Mouse (Mus musculus) gastrocnemius, postnatal 14 days (tissue): ENCODE measurements around the gene Ankrd33b. TPM values are rescaled to one million over a fixed set of nuclear protein-coding genes. Genes with fewer than 3 reads are reported as not detected.

ENCODE experiments used
- DNase-seq: peaks from one replicate; pipeline ENCODE4 v3.0.0; 2021; ENCODE audit warnings: mixed read lengths
- intact Hi-C: fragments of 180-260 bp; cut with DNase I; formaldehyde crosslinking; loops from one replicate; pipeline ENCODE4 v1.15.1; 2025; ENCODE audit warnings: low total_unique reads
- total RNA-seq, 2 experiments: library from RNA; stranded (reverse); gene quantifications; 2 replicates each; pipeline ENCODE4 v1.2.3; 2021

Gene Ankrd33b
- total RNA-seq, 2 experiments from 2014 or later: 5.3 to 6.3 TPM

DNA sequence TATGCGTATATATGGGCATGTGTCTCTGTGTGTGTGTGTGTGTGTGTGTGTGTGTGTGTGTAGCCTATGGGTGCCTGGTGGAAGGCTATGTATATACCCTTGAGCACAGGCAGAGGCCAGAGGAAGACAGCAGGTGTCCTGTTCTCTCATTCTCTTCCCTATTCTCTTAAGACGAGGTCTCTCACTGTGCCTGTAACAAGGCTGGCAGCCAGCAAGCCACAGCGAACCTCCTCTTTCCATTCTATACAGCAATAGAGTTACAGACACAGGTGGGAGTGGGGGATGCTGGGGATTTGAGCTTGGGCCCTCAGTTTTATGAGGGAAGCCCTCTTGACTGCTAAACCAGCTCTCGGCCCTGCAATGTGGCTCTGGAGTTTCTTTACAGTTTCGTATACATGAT lies 87.5 kb downstream of the Ankrd33b start:
- no peak for DNase-seq
- intact Hi-C loops: no loop called here

DNA sequence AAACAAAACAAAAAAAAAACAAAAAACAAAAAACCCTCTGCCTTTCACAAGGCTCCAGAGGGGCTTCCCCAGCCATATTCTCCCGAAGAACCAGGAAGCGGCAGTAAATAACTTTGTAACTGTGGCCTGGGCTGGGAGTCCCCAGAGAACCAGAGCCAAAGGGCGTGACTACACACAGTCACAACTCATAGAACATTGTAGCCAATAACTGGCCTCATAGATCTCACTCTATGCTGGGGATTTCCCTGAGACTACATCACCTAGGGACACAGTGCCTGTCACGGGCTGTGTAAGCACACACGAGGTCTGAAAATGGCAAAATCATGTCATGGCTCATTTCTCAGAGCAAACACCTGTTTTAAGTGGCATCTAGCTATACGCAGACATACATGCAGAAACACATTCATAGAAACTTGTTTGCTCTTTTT lies 87.9 kb downstream of the Ankrd33b start:
- intact Hi-C loops: no loop called here
- DNase-seq: no peak

DNA sequence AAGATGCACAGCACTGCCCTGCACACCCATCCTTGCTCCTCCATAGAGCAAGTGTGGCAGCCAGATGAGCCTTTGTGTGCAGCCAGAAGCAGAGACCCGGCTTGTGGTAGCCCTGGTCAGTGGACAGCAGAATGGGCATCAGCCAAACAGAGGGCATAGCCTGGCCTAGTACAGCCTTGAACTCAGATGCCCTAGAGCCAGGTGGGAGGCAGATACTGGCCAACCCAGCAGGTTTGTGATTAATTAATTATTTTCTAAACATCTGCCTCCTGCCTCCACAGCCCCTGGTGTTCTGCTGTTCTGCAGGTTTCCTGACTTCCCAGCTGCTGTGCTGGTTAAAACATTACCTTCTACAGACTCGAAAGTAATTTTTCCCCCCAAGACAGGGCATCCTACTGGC lies 88.4 kb downstream of the Ankrd33b start:
- intact Hi-C loops: no loop called here
- DNase-seq: no peak

DNA sequence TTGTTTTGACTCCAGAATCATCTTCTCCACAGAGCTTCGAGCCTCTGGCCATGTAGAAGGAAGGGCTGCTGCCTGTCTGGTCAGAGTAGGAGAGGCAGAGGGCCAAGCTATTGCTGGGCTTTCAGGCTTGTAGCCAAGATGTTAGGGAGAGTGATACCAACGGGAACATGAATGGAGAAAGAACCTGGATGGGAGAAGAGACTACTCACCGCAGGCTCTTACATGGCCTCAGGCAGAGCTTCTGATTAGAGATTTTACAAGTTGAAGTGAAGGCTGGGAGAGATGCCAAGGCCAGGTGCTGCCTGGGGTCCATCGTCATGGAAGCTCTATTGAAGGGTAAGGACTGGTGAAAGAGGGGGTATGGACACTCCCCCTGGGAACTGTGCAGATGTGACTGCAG lies 89.4 kb downstream of the Ankrd33b start:
- no peak for DNase-seq
- intact Hi-C loops: no loop called here

DNA sequence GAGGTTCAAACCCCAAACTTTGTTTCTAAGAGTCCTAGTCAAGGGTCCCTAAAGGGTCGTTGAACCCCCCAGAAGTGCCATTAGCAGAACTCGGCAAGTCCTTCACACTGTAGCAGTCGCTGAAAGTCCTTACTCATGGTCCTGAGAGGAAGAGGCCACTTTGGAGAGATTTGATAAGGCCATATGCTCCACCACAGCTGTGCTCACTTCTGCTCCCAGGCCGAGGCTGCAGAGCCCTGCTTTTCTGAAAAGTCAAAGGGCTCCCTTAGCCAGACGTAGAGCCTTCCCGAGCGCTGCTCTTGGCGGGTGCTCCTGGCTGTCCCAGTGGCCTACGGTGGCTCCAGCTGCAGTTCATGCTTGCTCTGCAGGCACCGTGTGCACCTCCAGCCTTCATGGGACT lies 94.0 kb downstream of the Ankrd33b start:
- intact Hi-C loops: no loop called here
- DNase-seq: no peak

DNA sequence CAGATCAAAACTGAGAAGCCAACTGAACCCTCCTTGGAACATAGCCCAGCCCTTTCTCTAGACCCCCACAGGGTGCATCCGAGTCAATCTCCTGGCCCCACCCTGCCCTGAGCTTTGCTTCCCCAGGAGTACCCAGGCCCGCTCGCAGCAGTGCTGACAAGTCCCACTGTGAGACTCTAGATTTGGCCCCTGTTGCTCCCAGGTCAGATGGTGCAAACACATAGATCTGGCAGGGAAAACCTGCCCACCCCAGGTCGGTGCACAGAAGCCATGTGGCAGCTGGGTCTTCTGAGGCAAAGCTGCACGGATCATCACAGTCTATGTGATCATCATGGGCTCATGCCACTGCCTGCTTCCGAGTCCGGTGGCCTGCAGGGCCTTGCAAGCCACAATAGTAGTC lies 94.8 kb downstream of the Ankrd33b start:
- no peak for DNase-seq
- intact Hi-C loops: no loop called here

DNA sequence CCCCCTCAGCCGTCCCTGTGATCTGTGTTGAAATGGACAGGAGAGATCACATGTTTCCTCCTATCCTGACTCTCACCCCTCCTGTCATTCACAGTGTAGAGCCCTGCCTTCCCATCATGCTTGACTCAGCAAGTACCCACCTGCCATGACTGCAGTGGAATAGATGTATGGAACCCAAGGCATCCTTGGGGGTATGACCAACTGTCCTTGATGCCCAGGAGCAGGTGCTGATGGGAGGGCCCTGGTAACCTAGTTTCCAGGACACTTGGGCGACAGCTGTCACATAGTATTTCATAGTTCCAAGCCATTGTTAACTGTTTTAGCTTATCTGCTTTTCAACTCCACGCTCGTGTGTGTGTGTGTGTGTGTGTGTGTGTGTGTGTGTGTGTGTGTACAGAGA lies 98.0 kb downstream of the Ankrd33b start:
- no peak for DNase-seq
- intact Hi-C loops: no loop called here

DNA sequence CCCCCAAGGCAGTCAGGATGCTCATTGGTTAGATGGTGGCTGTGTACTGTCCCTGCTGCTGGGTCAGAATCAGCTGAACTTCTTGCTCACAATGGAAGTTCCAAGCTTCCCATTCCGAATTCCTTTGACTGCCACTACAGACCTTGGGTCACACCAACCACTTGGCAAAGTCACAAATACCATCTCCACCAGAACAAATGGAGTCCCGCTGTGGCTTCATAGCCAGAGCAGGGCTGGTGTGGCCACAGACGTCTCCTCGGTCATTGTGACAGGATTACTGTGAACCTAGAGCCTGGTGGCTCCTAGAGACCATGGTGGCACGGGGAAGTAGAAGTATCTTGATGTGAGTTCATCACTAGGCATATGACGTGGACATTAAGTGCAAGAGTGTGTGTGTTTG lies 99.4 kb downstream of the Ankrd33b start:
- intact Hi-C loops: no loop called here
- no peak for DNase-seq

DNA sequence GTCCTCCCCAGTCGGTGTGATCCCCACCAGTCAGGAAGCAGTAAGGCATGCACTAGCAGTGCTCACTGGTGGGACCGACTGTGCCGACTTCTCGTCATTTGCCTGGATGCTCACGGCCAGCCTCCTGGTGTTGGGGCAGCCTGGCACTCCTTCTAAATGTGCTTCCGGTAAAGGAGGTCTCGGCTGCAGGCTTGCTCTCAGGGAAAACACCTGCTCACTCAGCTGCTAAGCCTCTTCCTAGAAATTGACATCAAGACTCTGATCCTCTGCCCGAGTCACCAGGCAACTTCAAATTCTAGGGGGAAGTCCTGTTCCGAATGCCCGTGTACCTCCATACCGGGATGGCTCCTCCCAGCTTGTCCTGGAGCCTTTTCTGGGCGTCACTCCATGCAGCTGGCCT lies 101.7 kb downstream of the Ankrd33b start:
- intact Hi-C loops: no loop called here
- peak; percentile 21 for DNase-seq

DNA sequence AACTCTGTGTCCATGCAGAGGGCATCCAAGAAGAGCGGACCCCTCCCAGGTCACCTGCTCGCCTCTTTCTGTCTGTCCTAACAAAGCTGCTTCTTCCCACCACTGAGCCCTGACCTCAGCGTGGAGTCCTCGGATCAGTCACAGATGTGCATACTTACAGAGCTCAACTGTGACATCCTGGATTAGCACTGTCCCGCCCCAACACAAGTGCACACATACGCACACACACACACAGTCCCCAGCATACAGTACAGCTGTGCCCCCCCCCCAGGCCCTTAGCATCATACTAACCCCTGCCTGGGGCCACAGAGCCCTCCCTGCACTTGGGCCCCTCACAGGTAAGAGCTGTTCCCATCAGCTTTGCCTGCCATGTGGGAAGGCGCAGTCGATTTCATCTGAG lies 102.1 kb downstream of the Ankrd33b start:
- intact Hi-C loops: no loop called here
- no peak for DNase-seq

DNA sequence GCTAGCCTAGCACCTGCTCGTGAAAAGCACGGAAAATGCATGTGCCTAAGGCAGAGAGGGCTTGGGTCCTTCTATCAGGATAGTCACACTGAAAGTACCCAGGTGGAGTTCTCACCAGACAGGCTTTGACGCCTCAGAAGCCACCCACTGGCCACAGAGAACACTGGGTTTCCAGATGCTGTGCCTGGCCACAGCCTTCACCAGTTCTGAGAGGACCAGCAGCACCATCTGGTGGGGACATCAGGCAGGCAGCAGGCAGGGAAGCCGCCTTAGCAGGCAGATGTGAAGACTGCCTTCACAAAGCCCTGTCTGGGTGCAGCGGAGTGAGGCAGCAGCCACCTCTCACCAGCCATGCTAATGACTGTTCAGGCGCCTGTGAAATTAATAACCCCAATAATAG lies 102.7 kb downstream of the Ankrd33b start:
- intact Hi-C loops: loop anchor here (5.0 kb wide), 1 partner anchor 338 kb away; no protein-coding TSS in a partner anchor
- peak; percentile 84 for DNase-seq

DNA sequence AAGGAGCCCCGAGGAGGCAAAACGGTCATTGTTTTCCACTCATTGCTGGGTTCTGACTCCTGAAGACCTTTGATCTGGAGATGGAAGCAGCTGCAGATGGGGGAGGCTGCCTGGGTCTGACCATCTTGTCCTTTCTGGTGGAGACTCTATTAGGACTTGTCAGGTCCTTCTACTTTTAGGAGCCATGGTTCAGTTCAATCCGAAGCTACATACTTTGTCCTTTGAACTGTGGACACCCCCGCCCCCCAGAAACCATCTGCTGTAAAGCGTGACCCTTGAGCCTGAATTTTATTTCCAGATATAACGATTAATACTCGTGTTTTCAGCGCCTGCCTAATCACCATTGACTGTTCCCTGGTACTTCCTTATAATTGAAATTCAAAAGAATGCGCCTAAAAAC lies 105.2 kb downstream of the Ankrd33b start:
- DNase-seq: no peak
- intact Hi-C loops: loop anchor here (5.0 kb wide), 1 partner anchor 335 kb away; no protein-coding TSS in a partner anchor

DNA sequence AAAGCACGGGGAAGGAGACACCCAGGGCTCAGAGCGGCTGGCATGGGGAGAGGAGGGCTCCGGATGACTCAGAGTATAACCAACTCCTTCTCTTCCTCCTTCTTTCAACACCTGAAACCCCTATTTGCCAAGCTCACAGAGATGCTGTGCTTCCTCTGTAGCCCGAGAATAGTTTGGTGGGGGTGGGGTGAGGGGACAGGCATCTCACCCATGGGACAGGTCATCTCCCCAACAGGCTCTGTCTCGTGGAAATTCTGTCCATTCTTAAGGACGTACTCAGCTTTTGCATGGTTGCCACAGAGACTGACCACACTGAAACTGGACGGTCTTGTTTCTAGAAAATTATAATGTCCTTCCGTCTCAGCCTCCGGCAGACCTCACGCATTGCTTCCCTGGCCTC lies 106.4 kb downstream of the Ankrd33b start:
- DNase-seq: no peak
- intact Hi-C loops: loop anchor here (5.0 kb wide), 1 partner anchor 334 kb away; no protein-coding TSS in a partner anchor

DNA sequence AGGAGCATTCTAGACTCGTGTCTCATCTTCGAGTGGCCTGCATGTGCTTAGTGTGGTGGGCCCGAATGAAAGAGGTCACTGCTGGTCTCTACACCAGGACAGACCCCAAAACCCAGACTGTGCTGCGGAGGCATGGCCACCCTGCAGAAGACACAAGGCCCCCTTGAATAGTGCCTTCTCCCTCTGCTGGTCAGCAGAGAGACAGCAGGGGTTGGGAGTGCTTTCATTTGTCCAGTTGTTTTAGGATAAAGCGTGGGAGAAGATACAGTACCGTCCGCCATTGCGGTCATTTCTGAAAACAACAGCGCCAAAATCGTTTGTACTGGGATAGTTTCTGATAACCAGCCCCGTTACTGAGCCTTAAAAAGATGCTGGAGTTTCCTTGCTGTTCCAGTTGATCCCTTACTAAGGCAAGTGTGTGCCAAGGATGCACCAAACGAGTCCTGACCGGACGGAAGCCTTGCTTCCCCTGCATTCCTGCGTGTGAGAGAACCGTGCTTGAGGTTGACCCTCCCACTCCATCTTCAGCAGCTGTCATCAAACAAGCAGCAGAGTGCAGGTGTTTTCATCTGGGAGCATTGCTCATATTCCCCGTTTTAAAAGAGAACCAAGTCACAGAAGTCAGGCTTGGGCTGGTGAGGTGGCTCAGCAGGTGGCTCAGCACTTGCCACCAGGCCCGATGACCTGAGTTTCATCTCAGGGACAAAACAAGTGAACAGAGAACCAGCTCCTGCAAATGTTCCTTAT lies 108.7 kb downstream of the Ankrd33b start:
- DNase-seq: no peak
- intact Hi-C loops: no loop called here

DNA sequence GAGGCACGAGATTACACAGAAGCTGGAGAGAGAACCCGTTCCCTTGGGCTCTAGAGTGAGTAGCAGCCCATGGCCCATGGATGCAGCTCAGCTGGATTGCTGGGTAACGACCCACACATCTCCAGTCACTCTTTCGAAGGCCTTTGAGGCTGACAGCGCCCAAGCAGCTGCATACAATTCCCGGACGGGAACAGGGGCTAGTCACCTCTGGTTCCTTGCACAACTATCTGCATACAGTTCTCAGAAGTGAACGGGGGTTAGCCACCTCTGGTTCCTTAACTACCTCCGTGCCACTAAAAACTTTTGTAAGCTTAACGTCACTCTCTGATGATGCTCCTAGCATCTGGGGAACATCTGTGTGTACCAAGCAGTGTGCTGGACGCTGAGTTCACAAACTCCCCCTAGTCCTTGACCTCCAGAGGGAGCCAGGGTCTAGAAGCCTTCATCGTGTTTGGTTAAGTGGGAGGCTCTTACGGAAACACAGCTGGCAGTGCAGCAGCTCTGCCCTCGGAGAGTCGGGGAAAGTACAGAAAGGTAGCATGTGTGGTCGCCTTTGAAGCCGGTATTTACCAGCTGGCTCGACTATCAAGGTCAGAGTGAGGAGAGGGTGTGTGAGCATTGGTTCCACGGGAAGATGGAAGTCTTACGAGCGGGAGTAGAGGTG lies 109.4 kb downstream of the Ankrd33b start:
- no peak for DNase-seq
- intact Hi-C loops: no loop called here

DNA sequence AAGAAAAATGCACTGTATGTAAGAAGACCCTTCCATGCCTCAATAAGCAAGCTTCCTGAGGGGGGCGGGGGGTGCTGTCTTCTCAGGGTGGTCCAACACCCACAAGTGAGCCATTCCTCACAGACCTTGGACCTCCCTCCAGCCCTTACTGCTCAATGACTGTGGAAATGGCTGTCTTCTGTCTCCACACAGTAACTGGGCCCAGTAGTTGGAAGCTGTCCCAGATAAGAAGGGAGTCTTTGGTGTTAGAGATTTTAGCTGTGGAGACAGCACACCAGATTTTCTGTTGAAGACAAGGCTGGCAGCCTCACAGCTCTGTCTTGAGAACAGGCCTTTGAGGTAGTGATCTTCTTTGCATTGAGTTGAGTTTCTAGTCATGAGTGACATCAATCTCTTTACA lies 110.2 kb downstream of the Ankrd33b start:
- no peak for DNase-seq
- intact Hi-C loops: no loop called here

DNA sequence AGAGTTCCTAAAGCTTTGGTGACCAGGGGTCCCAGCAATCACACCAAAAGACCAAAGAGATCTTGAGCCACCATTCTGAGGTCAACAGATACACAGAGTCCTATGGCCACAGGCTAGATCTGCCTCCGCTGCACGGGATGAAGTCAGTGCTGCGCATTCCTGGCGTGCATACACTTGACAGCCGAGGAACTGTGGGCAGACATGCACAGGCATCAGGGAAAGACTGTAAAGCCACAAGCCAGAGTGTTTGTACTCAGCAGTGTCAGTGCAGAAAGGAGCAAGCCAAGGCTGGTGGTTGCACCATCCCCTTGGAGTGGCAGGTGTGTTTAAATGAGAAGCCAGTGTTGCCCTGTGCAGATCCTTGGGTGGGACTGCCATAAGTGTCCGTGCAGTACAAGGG lies 111.8 kb downstream of the Ankrd33b start:
- DNase-seq: no peak
- intact Hi-C loops: no loop called here

DNA sequence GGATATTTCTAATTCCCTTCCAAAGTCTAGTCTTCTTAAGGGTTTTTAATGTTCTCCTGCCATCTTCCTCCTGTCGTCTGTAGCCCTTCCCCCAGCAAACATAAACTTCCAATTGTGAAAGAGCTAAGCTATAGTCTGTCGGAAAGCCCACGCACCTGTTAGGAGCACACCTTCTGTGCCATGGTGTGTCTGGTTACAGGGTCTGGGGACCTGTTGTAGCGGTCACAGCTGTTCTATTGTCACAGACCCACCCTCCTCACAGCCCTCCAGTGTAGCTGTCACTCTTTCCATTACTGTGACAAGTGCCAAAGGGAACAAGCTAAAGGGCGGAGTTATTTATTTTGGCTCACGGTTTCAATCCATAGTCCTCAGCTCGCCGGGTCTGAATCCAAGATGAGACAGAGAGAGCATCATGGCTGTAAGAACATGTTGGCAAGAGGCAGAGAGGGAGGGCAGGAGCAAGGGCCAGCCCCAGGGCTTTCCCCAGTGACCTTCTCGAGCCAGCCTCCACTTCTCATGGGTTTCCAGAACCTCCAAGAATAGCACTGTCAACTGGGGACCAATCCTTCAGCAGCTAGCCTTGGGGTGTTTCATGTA lies 112.5 kb downstream of the Ankrd33b start:
- DNase-seq: no peak
- intact Hi-C loops: no loop called here

DNA sequence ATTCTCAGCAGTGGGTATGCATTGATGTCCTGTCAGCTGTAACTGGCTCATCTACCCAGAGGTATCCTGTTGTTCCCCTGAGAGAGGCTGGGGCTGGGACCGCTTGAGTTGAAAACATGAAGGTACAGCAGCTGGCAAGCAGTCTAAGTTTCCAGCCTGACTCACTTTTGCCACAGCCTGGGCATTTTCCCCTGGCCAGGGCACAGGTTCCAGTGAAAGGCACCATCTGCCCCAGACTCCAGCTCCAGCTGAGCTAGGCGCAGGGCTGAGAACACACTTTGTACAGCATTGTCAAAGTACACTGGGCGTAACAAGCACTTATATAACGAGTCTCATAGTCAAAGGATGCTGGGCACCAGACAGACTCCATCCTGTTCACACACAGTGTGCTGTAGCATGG lies 113.6 kb downstream of the Ankrd33b start:
- no peak for DNase-seq

DNA sequence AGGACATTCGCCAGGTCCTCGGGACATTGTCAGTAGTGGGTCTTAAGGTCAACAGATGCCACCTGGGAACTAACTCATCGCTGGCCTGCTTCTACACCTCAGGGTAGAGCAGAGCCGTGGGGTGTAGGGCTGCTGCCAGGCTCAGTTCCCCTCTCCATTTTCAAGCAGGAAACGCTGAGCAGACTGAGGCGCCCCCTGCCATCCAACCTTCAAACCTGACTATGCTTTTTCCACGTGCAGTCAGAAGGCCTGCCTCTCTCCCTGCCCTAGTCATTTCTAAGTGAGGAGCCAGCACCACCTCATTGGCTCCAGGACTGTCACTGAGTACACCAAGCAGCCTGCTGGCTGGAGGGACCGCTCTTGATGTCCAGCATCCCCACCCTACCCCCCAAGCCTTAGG lies 114.1 kb downstream of the Ankrd33b start:
- DNase-seq: no peak
- intact Hi-C loops: no loop called here

More for the DNA sequence above, 113.6 kb downstream of the Ankrd33b start:
- intact Hi-C loops: no loop called here
